Mouse (Mus musculus): ENCODE results near the gene Plac8. TPM values are rescaled to one million over a fixed set of nuclear protein-coding genes. Genes with fewer than 3 reads are reported as not detected.

The Plac8 gene
- polyA plus RNA-seq, 1 experiment from 2014 or later: 34.3 TPM

- WGBS: 27% methylated on average over 2 of the region's 2 CpGs
- Histone ChIP-seq H3K4me3 (ENCODE audit: low read depth, low read length) (no peak overlapping the region), H3K4me1 (replicated peaks; ENCODE audit: control insufficient read depth, insufficient read depth, low read length) (peaks cover 12% of the 10 kb centered on the region; the same call in 1 of the 2 replicates), H3K27me3 (replicated peaks; ENCODE audit: control insufficient read depth, insufficient read depth, low read length) (no peaks in the 10 kb centered on the region), H3K27ac (ENCODE audit: low read depth, low read length) (no peak overlapping the region), H3K4me2 (no peak overlapping the region), H3K36me3 (ENCODE audit: control insufficient read depth, insufficient read depth, low read length) (no peaks in the 10 kb centered on the region), H3K9ac (ENCODE audit: low read depth, low read length) (no peak overlapping the region), H3K9me3 (ENCODE audit: control insufficient read depth, low read length) (no peaks in the 10 kb centered on the region)
- ATAC-seq (replicated peaks; ENCODE audit: low FRiP score) (no peak), DNase-seq (ENCODE audit: low spot score) (no peak)
These were observed 29.8 kb upstream of the Plac8 start for GRCm38 (mm10) chr5:100601864-100602263.

- no peaks in the 10 kb centered on the region for H3K36me3 ChIP-seq (ENCODE audit: control insufficient read depth, insufficient read depth, low read length)
- no peak for ATAC-seq (replicated peaks; ENCODE audit: low FRiP score)
- H3K27ac ChIP-seq (ENCODE audit: low read depth, low read length): no peak overlapping the region
- peaks cover 6% of the 10 kb centered on the region; the same call in 1 of the 2 replicates for H3K9me3 ChIP-seq (ENCODE audit: control insufficient read depth, low read length)
- DNase-seq (ENCODE audit: low spot score): no peak
- H3K27me3 ChIP-seq (replicated peaks; ENCODE audit: control insufficient read depth, insufficient read depth, low read length): no peaks in the 10 kb centered on the region
- WGBS: 88% methylated on average over 9 of the region's 9 CpGs
- no peak overlapping the region for H3K9ac ChIP-seq (ENCODE audit: low read depth, low read length)
- H3K4me2 ChIP-seq: no peak overlapping the region
- no peak overlapping the region for H3K4me3 ChIP-seq (ENCODE audit: low read depth, low read length)
- peaks cover 8% of the 10 kb centered on the region; the same call in 1 of the 2 replicates for H3K4me1 ChIP-seq (replicated peaks; ENCODE audit: control insufficient read depth, insufficient read depth, low read length)
These were observed 27.0 kb upstream of the Plac8 start for GRCm38 (mm10) chr5:100598961-100599463.

GRCm38 (mm10) chr5:100597886-100598485 lies 25.9 kb upstream of the Plac8 start:
- no peak overlapping the region for H3K9ac ChIP-seq (ENCODE audit: low read depth, low read length)
- no peak overlapping the region for H3K4me2 ChIP-seq
- H3K27me3 ChIP-seq (replicated peaks; ENCODE audit: control insufficient read depth, insufficient read depth, low read length): no peaks in the 10 kb centered on the region
- no peak overlapping the region for H3K27ac ChIP-seq (ENCODE audit: low read depth, low read length)
- H3K4me3 ChIP-seq (ENCODE audit: low read depth, low read length): no peak overlapping the region
- peaks cover 8% of the 10 kb centered on the region; the same call in 1 of the 2 replicates for H3K4me1 ChIP-seq (replicated peaks; ENCODE audit: control insufficient read depth, insufficient read depth, low read length)
- 60% methylated on average over 11 of the region's 11 CpGs for WGBS
- H3K9me3 ChIP-seq (ENCODE audit: control insufficient read depth, low read length): peaks cover 6% of the 10 kb centered on the region; the same call in 1 of the 2 replicates
- ATAC-seq (replicated peaks; ENCODE audit: low FRiP score): no peak
- DNase-seq (ENCODE audit: low spot score): no peak
- no peaks in the 10 kb centered on the region for H3K36me3 ChIP-seq (ENCODE audit: control insufficient read depth, insufficient read depth, low read length)

- Histone ChIP-seq H3K4me2 (no peak overlapping the region), H3K4me1 (replicated peaks; ENCODE audit: control insufficient read depth, insufficient read depth, low read length) (peaks cover 8% of the 10 kb centered on the region; the same call in 1 of the 2 replicates), H3K27ac (ENCODE audit: low read depth, low read length) (no peak overlapping the region), H3K27me3 (replicated peaks; ENCODE audit: control insufficient read depth, insufficient read depth, low read length) (no peaks in the 10 kb centered on the region), H3K36me3 (ENCODE audit: control insufficient read depth, insufficient read depth, low read length) (no peaks in the 10 kb centered on the region), H3K4me3 (ENCODE audit: low read depth, low read length) (no peak overlapping the region), H3K9me3 (ENCODE audit: control insufficient read depth, low read length) (peaks cover 6% of the 10 kb centered on the region; the same call in 1 of the 2 replicates), H3K9ac (ENCODE audit: low read depth, low read length) (no peak overlapping the region)
- DNase-seq (ENCODE audit: low spot score) (no peak), ATAC-seq (replicated peaks; ENCODE audit: low FRiP score) (no peak)
- WGBS: 84% methylated on average over 6 of the region's 6 CpGs
These were observed 24.0 kb upstream of the Plac8 start for GRCm38 (mm10) chr5:100595999-100596398.

- DNase-seq (ENCODE audit: low spot score) (no peak), ATAC-seq (replicated peaks; ENCODE audit: low FRiP score) (no peak)
- H3K27ac ChIP-seq (ENCODE audit: low read depth, low read length): no peak overlapping the region
- peaks cover 3% of the 10 kb centered on the region; the same call in 1 of the 2 replicates for H3K4me1 ChIP-seq (replicated peaks; ENCODE audit: control insufficient read depth, insufficient read depth, low read length)
- no peak overlapping the region for H3K4me3 ChIP-seq (ENCODE audit: low read depth, low read length)
- WGBS: 85% methylated on average over 13 of the region's 13 CpGs
- no peaks in the 10 kb centered on the region for H3K36me3 ChIP-seq (ENCODE audit: control insufficient read depth, insufficient read depth, low read length)
- H3K9me3 ChIP-seq (ENCODE audit: control insufficient read depth, low read length): peaks cover 6% of the 10 kb centered on the region; the same call in 1 of the 2 replicates
- H3K27me3 ChIP-seq (replicated peaks; ENCODE audit: control insufficient read depth, insufficient read depth, low read length): no peaks in the 10 kb centered on the region
- no peak overlapping the region for H3K4me2 ChIP-seq
- no peak overlapping the region for H3K9ac ChIP-seq (ENCODE audit: low read depth, low read length)
These were observed 22.9 kb upstream of the Plac8 start for GRCm38 (mm10) chr5:100594803-100595467.

- Histone ChIP-seq H3K27me3 (replicated peaks; ENCODE audit: control insufficient read depth, insufficient read depth, low read length) (no peaks in the 10 kb centered on the region), H3K4me1 (replicated peaks; ENCODE audit: control insufficient read depth, insufficient read depth, low read length) (no peaks in the 10 kb centered on the region), H3K27ac (ENCODE audit: low read depth, low read length) (no peak overlapping the region), H3K9me3 (ENCODE audit: control insufficient read depth, low read length) (peaks cover 6% of the 10 kb centered on the region; the same call in 1 of the 2 replicates), H3K4me2 (no peak overlapping the region), H3K4me3 (ENCODE audit: low read depth, low read length) (no peak overlapping the region), H3K36me3 (ENCODE audit: control insufficient read depth, insufficient read depth, low read length) (no peaks in the 10 kb centered on the region), H3K9ac (ENCODE audit: low read depth, low read length) (no peak overlapping the region)
- DNase-seq (ENCODE audit: low spot score) (no peak), ATAC-seq (replicated peaks; ENCODE audit: low FRiP score) (no peak)
- WGBS: 62% methylated on average over 5 of the region's 5 CpGs
These were observed 18.5 kb upstream of the Plac8 start for GRCm38 (mm10) chr5:100590505-100590904.

- Histone ChIP-seq H3K4me2 (no peak overlapping the region), H3K9me3 (ENCODE audit: control insufficient read depth, low read length) (no peaks in the 10 kb centered on the region), H3K4me3 (ENCODE audit: low read depth, low read length) (no peak overlapping the region), H3K4me1 (replicated peaks; ENCODE audit: control insufficient read depth, insufficient read depth, low read length) (no peaks in the 10 kb centered on the region), H3K27me3 (replicated peaks; ENCODE audit: control insufficient read depth, insufficient read depth, low read length) (no peaks in the 10 kb centered on the region), H3K27ac (ENCODE audit: low read depth, low read length) (no peak overlapping the region), H3K9ac (ENCODE audit: low read depth, low read length) (no peak overlapping the region), H3K36me3 (ENCODE audit: control insufficient read depth, insufficient read depth, low read length) (no peaks in the 10 kb centered on the region)
- DNase-seq (ENCODE audit: low spot score) (no peak), ATAC-seq (replicated peaks; ENCODE audit: low FRiP score) (no peak)
- 36% methylated on average over 2 of the region's 2 CpGs for WGBS
These were observed 15.6 kb upstream of the Plac8 start for GRCm38 (mm10) chr5:100587626-100588025.

GRCm38 (mm10) chr5:100587136-100587535 lies 15.1 kb upstream of the Plac8 start:
- DNase-seq (ENCODE audit: low spot score) (no peak), ATAC-seq (replicated peaks; ENCODE audit: low FRiP score) (no peak)
- no peaks in the 10 kb centered on the region for H3K27me3 ChIP-seq (replicated peaks; ENCODE audit: control insufficient read depth, insufficient read depth, low read length)
- H3K27ac ChIP-seq (ENCODE audit: low read depth, low read length): no peak overlapping the region
- no peaks in the 10 kb centered on the region for H3K36me3 ChIP-seq (ENCODE audit: control insufficient read depth, insufficient read depth, low read length)
- H3K4me2 ChIP-seq: no peak overlapping the region
- no peaks in the 10 kb centered on the region for H3K9me3 ChIP-seq (ENCODE audit: control insufficient read depth, low read length)
- 83% methylated on average over 7 of the region's 7 CpGs for WGBS
- H3K4me1 ChIP-seq (replicated peaks; ENCODE audit: control insufficient read depth, insufficient read depth, low read length): no peaks in the 10 kb centered on the region
- no peak overlapping the region for H3K4me3 ChIP-seq (ENCODE audit: low read depth, low read length)
- no peak overlapping the region for H3K9ac ChIP-seq (ENCODE audit: low read depth, low read length)
